Mouse (Mus musculus): ENCODE data around the gene Smoc2. TPM values are rescaled to one million over a fixed set of nuclear protein-coding genes. Genes with fewer than 3 reads are reported as not detected.

The Smoc2 gene
- polyA plus RNA-seq, 1 experiment from 2014 or later, result 3.5 TPM

DNA sequence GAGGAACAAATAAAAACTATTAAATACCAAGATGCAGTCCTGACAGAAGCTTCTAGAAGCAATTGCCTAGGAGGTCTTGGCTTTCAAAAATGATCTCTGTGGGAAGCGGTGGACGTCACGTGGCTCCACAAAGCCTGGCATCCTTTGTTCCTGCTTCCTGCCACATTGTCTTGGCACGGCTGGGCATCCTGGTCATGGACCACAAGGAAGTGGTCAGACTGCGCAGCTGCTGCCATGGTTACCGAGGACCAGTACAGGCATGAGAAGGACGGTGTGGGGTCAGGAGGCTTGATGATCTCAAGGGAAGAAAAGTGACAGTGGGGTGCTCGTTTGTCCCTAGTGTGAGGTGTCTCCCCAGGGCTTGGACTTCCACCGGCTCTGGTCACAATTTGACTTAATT, 48.7 kb downstream of the Smoc2 start:
- no peak for ATAC-seq (ENCODE audit: low FRiP score)

DNA sequence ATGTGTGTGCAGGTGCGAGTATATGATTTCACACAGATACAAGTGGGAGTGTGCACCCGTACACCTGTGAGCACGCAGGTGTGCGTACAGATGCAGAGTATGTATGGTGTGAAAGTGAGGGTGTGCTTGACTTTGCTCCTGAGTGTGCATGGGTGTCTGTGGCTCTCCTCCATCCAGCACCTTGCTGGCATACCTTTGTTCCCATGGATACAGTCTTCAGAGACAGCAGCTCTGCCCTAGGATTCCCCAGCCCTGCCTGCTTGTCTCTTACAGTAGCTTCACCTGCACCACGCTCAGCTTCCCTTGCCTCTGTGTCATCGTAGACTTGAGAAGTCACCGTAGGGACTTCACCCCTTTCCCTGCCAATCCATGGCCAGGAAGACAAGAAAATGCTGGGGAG, 51.2 kb downstream of the Smoc2 start:
- H3K4me3 ChIP-seq (replicated peaks; ENCODE audit: low read length), result no peak overlapping the region
- H3K4me2 ChIP-seq (replicated peaks), result no peak overlapping the region
- 95% methylated on average over 7 of the region's 7 CpGs for WGBS
- DNase-seq (ENCODE audit: low spot score) (no peak), ATAC-seq (ENCODE audit: low FRiP score) (no peak)
- H3K9me3 ChIP-seq (ENCODE audit: control insufficient read depth, low read length), result no peaks in the 10 kb centered on the region
- no peaks in the 10 kb centered on the region for H3K4me1 ChIP-seq (replicated peaks; ENCODE audit: control insufficient read depth, insufficient read depth, low read length)
- H3K36me3 ChIP-seq (replicated peaks; ENCODE audit: control insufficient read depth, insufficient read depth), result no peaks in the 10 kb centered on the region
- no peaks in the 10 kb centered on the region for H3K27me3 ChIP-seq (ENCODE audit: control insufficient read depth, insufficient read depth, low read length)
- no peak overlapping the region for H3K27ac ChIP-seq
- H3K9ac ChIP-seq, result no peak overlapping the region

More for the DNA sequence above, 48.7 kb downstream of the Smoc2 start:
- H3K4me3 ChIP-seq (replicated peaks; ENCODE audit: low read length), result no peak overlapping the region
- no peak for DNase-seq (ENCODE audit: low spot score)
- H3K36me3 ChIP-seq (replicated peaks; ENCODE audit: control insufficient read depth, insufficient read depth), result no peaks in the 10 kb centered on the region
- no peak overlapping the region for H3K4me2 ChIP-seq (replicated peaks)
- no peaks in the 10 kb centered on the region for H3K9me3 ChIP-seq (ENCODE audit: control insufficient read depth, low read length)
- H3K4me1 ChIP-seq (replicated peaks; ENCODE audit: control insufficient read depth, insufficient read depth, low read length), result no peaks in the 10 kb centered on the region
- WGBS, result 48% methylated on average over 9 of the region's 9 CpGs
- H3K27ac ChIP-seq, result no peak overlapping the region
- no peak overlapping the region for H3K9ac ChIP-seq
- H3K27me3 ChIP-seq (ENCODE audit: control insufficient read depth, insufficient read depth, low read length), result no peaks in the 10 kb centered on the region

GRCm38 (mm10) chr17:14339932-14340557, 60.7 kb downstream of the Smoc2 start:
- no peaks in the 10 kb centered on the region for H3K4me1 ChIP-seq (replicated peaks; ENCODE audit: control insufficient read depth, insufficient read depth, low read length)
- no peaks in the 10 kb centered on the region for H3K9me3 ChIP-seq (ENCODE audit: control insufficient read depth, low read length)
- H3K27me3 ChIP-seq (ENCODE audit: control insufficient read depth, insufficient read depth, low read length), result no peaks in the 10 kb centered on the region
- H3K9ac ChIP-seq, result no peak overlapping the region
- H3K4me3 ChIP-seq (replicated peaks; ENCODE audit: low read length), result no peak overlapping the region
- WGBS, result 44% methylated on average over 5 of the region's 5 CpGs
- ATAC-seq (ENCODE audit: low FRiP score), result no peak
- no peak overlapping the region for H3K27ac ChIP-seq
- no peak for DNase-seq (ENCODE audit: low spot score)
- H3K36me3 ChIP-seq (replicated peaks; ENCODE audit: control insufficient read depth, insufficient read depth), result no peaks in the 10 kb centered on the region
- no peak overlapping the region for H3K4me2 ChIP-seq (replicated peaks)

GRCm38 (mm10) chr17:14340736-14341135, 61.4 kb downstream of the Smoc2 start:
- Histone ChIP-seq H3K9me3 (ENCODE audit: control insufficient read depth, low read length) (no peaks in the 10 kb centered on the region), H3K36me3 (replicated peaks; ENCODE audit: control insufficient read depth, insufficient read depth) (no peaks in the 10 kb centered on the region), H3K4me1 (replicated peaks; ENCODE audit: control insufficient read depth, insufficient read depth, low read length) (no peaks in the 10 kb centered on the region), H3K27ac (no peak overlapping the region), H3K27me3 (ENCODE audit: control insufficient read depth, insufficient read depth, low read length) (no peaks in the 10 kb centered on the region), H3K9ac (no peak overlapping the region), H3K4me3 (replicated peaks; ENCODE audit: low read length) (no peak overlapping the region), H3K4me2 (replicated peaks) (no peak overlapping the region)
- ATAC-seq (ENCODE audit: low FRiP score) (no peak), DNase-seq (ENCODE audit: low spot score) (no peak)
- 86% methylated on average over 2 of the region's 2 CpGs for WGBS

DNA sequence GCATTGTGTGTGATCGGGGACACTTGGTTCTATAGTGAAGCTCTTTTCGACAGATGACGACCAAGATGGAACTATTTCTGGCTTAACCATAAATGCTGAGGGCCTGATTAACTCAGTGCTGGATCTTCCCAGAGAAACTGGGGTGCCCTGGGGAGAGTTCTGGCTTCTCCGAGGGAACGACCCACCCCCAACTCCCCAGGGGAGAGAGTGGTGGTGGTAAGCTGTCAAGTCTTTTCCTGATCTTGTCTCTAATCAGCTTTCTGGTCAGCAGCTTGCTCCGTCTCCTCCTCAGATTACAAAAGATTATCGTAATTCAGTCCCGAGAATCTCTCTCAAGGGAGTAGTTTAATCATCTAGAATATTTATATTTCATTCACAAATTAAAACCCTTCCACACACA, 63.2 kb downstream of the Smoc2 start:
- no peak overlapping the region for H3K27ac ChIP-seq
- no peak overlapping the region for H3K9ac ChIP-seq
- H3K4me1 ChIP-seq (replicated peaks; ENCODE audit: control insufficient read depth, insufficient read depth, low read length), result no peaks in the 10 kb centered on the region
- H3K27me3 ChIP-seq (ENCODE audit: control insufficient read depth, insufficient read depth, low read length), result no peaks in the 10 kb centered on the region
- no peaks in the 10 kb centered on the region for H3K9me3 ChIP-seq (ENCODE audit: control insufficient read depth, low read length)
- WGBS, result 52% methylated on average over 8 of the region's 8 CpGs
- no peaks in the 10 kb centered on the region for H3K36me3 ChIP-seq (replicated peaks; ENCODE audit: control insufficient read depth, insufficient read depth)
- H3K4me2 ChIP-seq (replicated peaks), result no peak overlapping the region
- DNase-seq (ENCODE audit: low spot score) (no peak), ATAC-seq (ENCODE audit: low FRiP score) (no peak)
- no peak overlapping the region for H3K4me3 ChIP-seq (replicated peaks; ENCODE audit: low read length)

- no peak for DNase-seq (ENCODE audit: low spot score)
- WGBS, result 91% methylated on average over 12 of the region's 12 CpGs
These were observed 64.1 kb downstream of the Smoc2 start for GRCm38 (mm10) chr17:14343442-14343841.

GRCm38 (mm10) chr17:14345556-14345955, 66.2 kb downstream of the Smoc2 start:
- no peak overlapping the region for H3K9ac ChIP-seq
- H3K4me2 ChIP-seq (replicated peaks), result no peak overlapping the region
- no peaks in the 10 kb centered on the region for H3K36me3 ChIP-seq (replicated peaks; ENCODE audit: control insufficient read depth, insufficient read depth)
- no peak overlapping the region for H3K27ac ChIP-seq
- no peaks in the 10 kb centered on the region for H3K4me1 ChIP-seq (replicated peaks; ENCODE audit: control insufficient read depth, insufficient read depth, low read length)
- no peak for DNase-seq (ENCODE audit: low spot score)
- H3K27me3 ChIP-seq (ENCODE audit: control insufficient read depth, insufficient read depth, low read length), result no peaks in the 10 kb centered on the region
- no peaks in the 10 kb centered on the region for H3K9me3 ChIP-seq (ENCODE audit: control insufficient read depth, low read length)
- no peak overlapping the region for H3K4me3 ChIP-seq (replicated peaks; ENCODE audit: low read length)
- ATAC-seq (ENCODE audit: low FRiP score), result no peak
- WGBS, result 82% methylated on average over 4 of the region's 4 CpGs

More at GRCm38 (mm10) chr17:14343442-14343841, 64.1 kb downstream of the Smoc2 start:
- no peaks in the 10 kb centered on the region for H3K27me3 ChIP-seq (ENCODE audit: control insufficient read depth, insufficient read depth, low read length)
- no peak overlapping the region for H3K4me3 ChIP-seq (replicated peaks; ENCODE audit: low read length)
- no peaks in the 10 kb centered on the region for H3K4me1 ChIP-seq (replicated peaks; ENCODE audit: control insufficient read depth, insufficient read depth, low read length)
- H3K36me3 ChIP-seq (replicated peaks; ENCODE audit: control insufficient read depth, insufficient read depth), result no peaks in the 10 kb centered on the region
- no peak for ATAC-seq (ENCODE audit: low FRiP score)
- no peak overlapping the region for H3K9ac ChIP-seq
- no peak overlapping the region for H3K27ac ChIP-seq
- no peaks in the 10 kb centered on the region for H3K9me3 ChIP-seq (ENCODE audit: control insufficient read depth, low read length)
- H3K4me2 ChIP-seq (replicated peaks), result no peak overlapping the region

GRCm38 (mm10) chr17:14346891-14347290, 67.6 kb downstream of the Smoc2 start:
- Histone ChIP-seq H3K9me3 (ENCODE audit: control insufficient read depth, low read length) (no peaks in the 10 kb centered on the region), H3K36me3 (replicated peaks; ENCODE audit: control insufficient read depth, insufficient read depth) (no peaks in the 10 kb centered on the region), H3K9ac (no peak overlapping the region), H3K4me3 (replicated peaks; ENCODE audit: low read length) (no peak overlapping the region), H3K4me1 (replicated peaks; ENCODE audit: control insufficient read depth, insufficient read depth, low read length) (no peaks in the 10 kb centered on the region), H3K27me3 (ENCODE audit: control insufficient read depth, insufficient read depth, low read length) (no peaks in the 10 kb centered on the region), H3K4me2 (replicated peaks) (no peak overlapping the region), H3K27ac (no peak overlapping the region)
- 88% methylated on average over 3 of the region's 3 CpGs for WGBS
- DNase-seq (ENCODE audit: low spot score) (no peak), ATAC-seq (ENCODE audit: low FRiP score) (no peak)

GRCm38 (mm10) chr17:14349086-14349814, 69.9 kb downstream of the Smoc2 start:
- H3K4me2 ChIP-seq (replicated peaks), result no peak overlapping the region
- no peaks in the 10 kb centered on the region for H3K9me3 ChIP-seq (ENCODE audit: control insufficient read depth, low read length)
- no peak overlapping the region for H3K4me3 ChIP-seq (replicated peaks; ENCODE audit: low read length)
- H3K36me3 ChIP-seq (replicated peaks; ENCODE audit: control insufficient read depth, insufficient read depth), result no peaks in the 10 kb centered on the region
- ATAC-seq (ENCODE audit: low FRiP score) (no peak), DNase-seq (ENCODE audit: low spot score) (no peak)
- 83% methylated on average over 6 of the region's 6 CpGs for WGBS
- no peaks in the 10 kb centered on the region for H3K27me3 ChIP-seq (ENCODE audit: control insufficient read depth, insufficient read depth, low read length)
- no peak overlapping the region for H3K9ac ChIP-seq
- no peaks in the 10 kb centered on the region for H3K4me1 ChIP-seq (replicated peaks; ENCODE audit: control insufficient read depth, insufficient read depth, low read length)
- no peak overlapping the region for H3K27ac ChIP-seq
